In genomic region chr5:122508861-122509306, GRCm38 (mm10) we compare ENCODE assay signal across 15 mouse cellular contexts. TPM values are rescaled to one million over a fixed set of nuclear protein-coding genes. Genes with fewer than 3 reads are reported as not detected.
DNase-seq lines count a peak whose midpoint lies in the region; ATAC-seq and TF ChIP-seq lines count a peak whose summit lies in the region.
"Had no signal": no experiment of that assay in that cellular context is flagged by ENCODE, and none has a peak within 500 bp of the region (broad histone marks: within the 10 kb centered on the region; RNA-seq: fewer than 3 reads in every experiment).

No protein-coding gene starts in this region.

- peaks cover 5% of the 10 kb centered on the region for H3K9me3 ChIP-seq in heart, embryonic 13.5 days
- no peaks in the 10 kb centered on the region for H3K9me3 ChIP-seq in heart, postnatal 0 days (replicated peaks; ENCODE audit: control insufficient read depth, low read length)
- H3K9me3 ChIP-seq: embryonic facial prominence, embryonic 13.5 days; midbrain, embryonic 12.5 days had no signal

- H3K4me3 ChIP-seq in heart, embryonic 13.5 days: no peak overlapping the region
- no peak overlapping the region for H3K4me3 ChIP-seq in heart, postnatal 0 days (ENCODE audit: low read depth, low read length)
- H3K4me3 ChIP-seq: embryonic facial prominence, embryonic 13.5 days; forebrain, embryonic 10.5 days; midbrain, embryonic 12.5 days; myocyte had no signal

- no peaks in the 10 kb centered on the region for H3K27me3 ChIP-seq in heart, embryonic 13.5 days (replicated peaks)
- no peaks in the 10 kb centered on the region for H3K27me3 ChIP-seq in heart, postnatal 0 days (ENCODE audit: control insufficient read depth, insufficient read depth, low read length)
- H3K27me3 ChIP-seq: embryonic facial prominence, embryonic 13.5 days had no signal

- ATAC-seq in heart, embryonic 13.5 days (ENCODE audit: extremely low read depth, insufficient number of reproducible peaks, low FRiP score, low TSS enrichment): no peak
- ATAC-seq in heart, postnatal 0 days (ENCODE audit: insufficient read depth, low read depth): peak; percentile 5; the same call in 1 of the 2 replicates

- WGBS in heart, embryonic 13.5 days: 71% methylated on average over 11 of the region's 11 CpGs
- WGBS in heart, postnatal 0 days: 62% methylated on average over 11 of the region's 11 CpGs

- peaks cover 41% of the 10 kb centered on the region for H3K4me1 ChIP-seq in heart, embryonic 13.5 days
- H3K4me1 ChIP-seq in heart, postnatal 0 days (ENCODE audit: control insufficient read depth, insufficient read depth): peaks cover 31% of the 10 kb centered on the region

- no peak for TF ChIP-seq EP300 in heart, postnatal 0 days (IDR thresholded peaks at IDR 0.05; ENCODE audit: low read depth)

- no peak overlapping the region for H3K4me2 ChIP-seq in heart, embryonic 13.5 days
- H3K4me2 ChIP-seq in heart, postnatal 0 days (ENCODE audit: low read depth, low read length): no peak overlapping the region
- H3K4me2 ChIP-seq: embryonic facial prominence, embryonic 13.5 days; midbrain, embryonic 12.5 days had no signal

- no peak for DNase-seq in heart, adult 8-10 months (ENCODE audit: low spot score)
- peak; percentile 65 for DNase-seq in left cerebral cortex, postnatal 4 days
- no peak for DNase-seq in left cerebral cortex, postnatal 14 days (ENCODE audit: low spot score in 2 of 2)
- peak; percentile 78 to 88 for DNase-seq in cerebellum, adult 18-20 months
- DNase-seq in heart, postnatal 0 days (ENCODE audit: low spot score): no peak
- no peak for DNase-seq in right cerebral cortex, postnatal 10 days (ENCODE audit: low spot score in 2 of 2)
- DNase-seq: kidney, adult 9 months; liver; right cerebral cortex, postnatal 14 days; thymus, postnatal 4 days had no signal

- no peak for TF ChIP-seq CTCF in heart, postnatal 0 days (IDR thresholded peaks at IDR 0.05; ENCODE audit: low read depth)

- intact Hi-C loops in left cerebral cortex, postnatal 4 days (cut with DNase I): no loop called here
- intact Hi-C loops in left cerebral cortex, postnatal 14 days (cut with DNase I): no loop called here

- no peaks in the 10 kb centered on the region for H3K36me3 ChIP-seq in heart, embryonic 13.5 days
- no peaks in the 10 kb centered on the region for H3K36me3 ChIP-seq in heart, postnatal 0 days (replicated peaks; ENCODE audit: control insufficient read depth, insufficient read depth, low read length)
- H3K36me3 ChIP-seq: embryonic facial prominence, embryonic 13.5 days; forebrain, embryonic 10.5 days; midbrain, embryonic 12.5 days had no signal

- peak overlapping the region; percentile 78 for H3K27ac ChIP-seq in heart, embryonic 13.5 days (replicated peaks)
- peak overlapping the region; percentile 96 for H3K27ac ChIP-seq in heart, postnatal 0 days (ENCODE audit: low read depth)
- H3K27ac ChIP-seq: embryonic facial prominence, embryonic 13.5 days; forebrain, embryonic 10.5 days; midbrain, embryonic 12.5 days had no signal

- no peak overlapping the region for H3K9ac ChIP-seq in heart, embryonic 13.5 days
- H3K9ac ChIP-seq in heart, postnatal 0 days (replicated peaks; ENCODE audit: low read depth, low read length): no peak overlapping the region
- H3K9ac ChIP-seq: embryonic facial prominence, embryonic 13.5 days; midbrain, embryonic 12.5 days had no signal

RNA-seq across cellular contexts. Expression of gene Atp2a2, which starts 6.9 kb away (rescaled TPM):
- 221 and 227 TPM in 2 replicates for polyA plus RNA-seq in heart, embryonic 13.5 days (2015; fragmentation: Nextera tagmentation; extraction: Ambion mirVana)
- over 10,000 TPM; 11,934 to 13,904 (median 12,774) TPM for total RNA-seq in heart, adult 8-10 months (2022)
- 100 to 1,000 TPM; 385 to 392 TPM for total RNA-seq in left cerebral cortex, postnatal 4 days (2021)
- total RNA-seq in left cerebral cortex, postnatal 14 days (2021): 100 to 1,000 TPM; 737 to 785 TPM
- total RNA-seq in heart, postnatal 0 days (2014; rRNA removed; ENCODE audit: low replicate concordance): 2,277 and 2,295 TPM in 2 replicates
- 706 and 785 TPM in 2 replicates for polyA plus RNA-seq in heart, postnatal 0 days (2015; fragmentation: Nextera tagmentation; extraction: Ambion mirVana)

Comparison
In these comparisons a context has a peak if more than half of its experiments do, and no peak if none do; other contexts are left out.
1. DNase-seq: peak in left cerebral cortex, postnatal 4 days (single experiment) and cerebellum, adult 18-20 months (2 of 2); none in heart, adult 8-10 months (single experiment), left cerebral cortex, postnatal 14 days (0 of 2), heart, postnatal 0 days (single experiment) and right cerebral cortex, postnatal 10 days (0 of 2).